Mouse (Mus musculus) liver, adult 2 months (tissue): ENCODE measurements around the gene Pld1.

ENCODE experiments used
- CTCF ChIP-seq: fragments of 200-500 bp; IDR thresholded peaks from 2 replicates; pipeline ENCODE4 v1.5.1; 2011; ENCODE audit warnings: low read depth, low read length, control low read depth
- POLR2A ChIP-seq: fragments of 200-500 bp; IDR thresholded peaks from 2 replicates; pipeline ENCODE4 v1.6.1; 2011; ENCODE audit warnings: low read length, control low read depth; ENCODE audit not compliant: insufficient read depth; ENCODE audit errors: extremely low read depth

- no peak for TF ChIP-seq CTCF
- TF ChIP-seq POLR2A = no peak
These were observed 81.2 kb downstream of the Pld1 start for GRCm38 (mm10) chr3:28019727-28020126.
